In genomic region chr19:34705141-34705540, GRCm38 (mm10) we compare ENCODE assay signal across 18 mouse cellular contexts. TPM values are rescaled to one million over a fixed set of nuclear protein-coding genes. Genes with fewer than 3 reads are reported as not detected.
"Had no signal": no experiment of that assay in that cellular context is flagged by ENCODE, and none has a peak within 500 bp of the region (broad histone marks: within the 10 kb centered on the region; RNA-seq: fewer than 3 reads in every experiment).

No protein-coding gene starts in this region.

- ATAC-seq: intestine, embryonic 15.5 days; liver, postnatal 0 days had no signal

- DNase-seq: kidney, adult 11 months; layer of hippocampus, adult 9-11 months; liver; liver, postnatal 0 days; midbrain, embryonic 14.5 days; right cerebral cortex, postnatal 25 days; spleen, adult 18-20 months; thymus, postnatal 25 days had no signal

- H3K4me2 ChIP-seq: intestine, embryonic 15.5 days; limb, embryonic 13.5 days; midbrain, embryonic 11.5 days; stomach, embryonic 15.5 days had no signal

- H3K36me3 ChIP-seq: intestine, embryonic 15.5 days; limb, embryonic 10.5 days; limb, embryonic 13.5 days; stomach, embryonic 15.5 days had no signal

- H3K4me1 ChIP-seq: limb, embryonic 13.5 days; stomach, embryonic 15.5 days had no signal

- H3K27me3 ChIP-seq: intestine, embryonic 15.5 days; limb, embryonic 13.5 days; stomach, embryonic 15.5 days had no signal

- H3K9me3 ChIP-seq: intestine, embryonic 15.5 days; limb, embryonic 10.5 days; limb, embryonic 13.5 days; stomach, embryonic 15.5 days had no signal

- H3K4me3 ChIP-seq: intestine, embryonic 15.5 days; layer of hippocampus, adult 2 months; limb, embryonic 10.5 days; limb, embryonic 13.5 days; stomach, embryonic 15.5 days had no signal

- H3K9ac ChIP-seq: intestine, embryonic 15.5 days; limb, embryonic 13.5 days; liver, embryonic 14.5 days; liver, postnatal 0 days; stomach, embryonic 15.5 days had no signal

- H3K27ac ChIP-seq: intestine, embryonic 15.5 days; kidney, postnatal 0 days; layer of hippocampus, adult 2 months; limb, embryonic 10.5 days; limb, embryonic 13.5 days; liver, embryonic 14.5 days; stomach, embryonic 15.5 days had no signal

RNA-seq across cellular contexts. Expression of gene Slc16a12, which starts 41.9 kb away (rescaled TPM):
- total RNA-seq: megakaryocyte progenitor cell, adult 5-6 weeks; megakaryocyte-erythroid progenitor cell, adult 5-6 weeks had no signal
